Mouse (Mus musculus) hindbrain, postnatal 0 days (tissue): ENCODE measurements at regions not wholly inside any gene's neighbourhood (a gene's known extent, or its start where the extent isn't known, plus 50 kb on each side); places are given as distances from the start of the nearest gene placed in this dataset.
A peak's percentile ranks its signal among the peaks of the same experiment; 100 is the strongest.

Experiments
- ATAC-seq: fragments of 200-750 bp; cut with Nextera tagmentation; 2 replicates; pipeline ENCODE4 v1.8.0; 2017; ENCODE audit warnings: mild to moderate bottlenecking, moderate TSS enrichment, moderate library complexity
- DNase-seq: peaks from one replicate; pipeline ENCODE4 v3.0.0-alpha.2; 2015; ENCODE audit warnings: low spot score
- H3K27ac ChIP-seq: fragments of 300-500 bp; sonication (generic); 2 replicates; pipeline ENCODE4 v1.5.1; 2014; ENCODE audit warnings: mild to moderate bottlenecking
- H3K27me3 ChIP-seq: fragments of 300-500 bp; sonication (generic); 2 replicates; pipeline ENCODE4 v1.6.1; 2014; ENCODE audit warnings: low read length, mixed read lengths; ENCODE audit not compliant: insufficient read depth
- H3K36me3 ChIP-seq: fragments of 300-500 bp; sonication (generic); 2 replicates; pipeline ENCODE4 v1.6.1; 2014; ENCODE audit warnings: low read length, mixed read lengths; ENCODE audit not compliant: insufficient read depth
- H3K4me1 ChIP-seq: fragments of 300-500 bp; sonication (generic); 2 replicates; pipeline ENCODE4 v1.6.1; 2014; ENCODE audit warnings: antibody characterized with exemption, low read length, mixed read lengths; ENCODE audit not compliant: insufficient read depth
- H3K4me2 ChIP-seq: fragments of 300-500 bp; sonication (generic); 2 replicates; pipeline ENCODE4 v1.6.1; 2014; ENCODE audit warnings: low read depth, mild to moderate bottlenecking, low read length, moderate library complexity, mixed read lengths
- H3K4me3 ChIP-seq: fragments of 300-500 bp; sonication (generic); 2 replicates; pipeline ENCODE4 v1.5.1; 2014; ENCODE audit warnings: low read length
- H3K9ac ChIP-seq: fragments of 300-500 bp; sonication (generic); replicated peaks from 2 replicates; pipeline ENCODE4 v1.6.1; 2014; ENCODE audit warnings: mild to moderate bottlenecking, low read length, moderate library complexity, mixed read lengths
- H3K9me3 ChIP-seq: fragments of 300-500 bp; sonication (generic); 2 replicates; pipeline ENCODE4 v1.6.1; 2016; ENCODE audit warnings: low read length, mixed read lengths
- CTCF ChIP-seq: IDR thresholded peaks from 2 replicates; pipeline ENCODE4 v1.5.1; 2016; ENCODE audit warnings: antibody characterized with exemption, control low read depth, low read depth
- whole genome bisulfite sequencing: fragments of 180-500 bp; shearing (Covaris S2); extraction: QIAGEN DNeasy Blood & Tissue Kit; methylation state at CpG from one replicate; pipeline ENCODE4 v1.1.7; 2014; 5-methylcytosine and 5-hydroxymethylcytosine counted together

- Histone ChIP-seq H3K9me3 (no peaks in the 10 kb centered on the region), H3K4me1 (no peaks in the 10 kb centered on the region), H3K4me2 (no peak overlapping the region), H3K36me3 (no peaks in the 10 kb centered on the region), H3K27me3 (no peaks in the 10 kb centered on the region), H3K27ac (no peak overlapping the region), H3K4me3 (no peak overlapping the region), H3K9ac (no peak overlapping the region)
- ATAC-seq (no peak), DNase-seq (peak; percentile 35)
- 18% methylated on average over 6 of the region's 6 CpGs for WGBS
- TF ChIP-seq CTCF: no peak
Measured at GRCm38 (mm10) chr10:91628672-91629071, 447.6 kb upstream of the Tmpo start.

GRCm38 (mm10) chr10:91622281-91622680, 441.2 kb upstream of the Tmpo start:
- Histone ChIP-seq H3K4me2 (no peak overlapping the region), H3K4me3 (no peak overlapping the region), H3K9me3 (no peaks in the 10 kb centered on the region), H3K9ac (no peak overlapping the region), H3K27ac (no peak overlapping the region), H3K27me3 (no peaks in the 10 kb centered on the region), H3K36me3 (no peaks in the 10 kb centered on the region), H3K4me1 (no peaks in the 10 kb centered on the region)
- DNase-seq (no peak), ATAC-seq (no peak)
- TF ChIP-seq CTCF: no peak
- 69% methylated on average over 2 of the region's 2 CpGs for WGBS

GRCm38 (mm10) chr10:91613794-91614479, 432.8 kb upstream of the Tmpo start:
- Histone ChIP-seq H3K36me3 (no peaks in the 10 kb centered on the region), H3K9me3 (no peaks in the 10 kb centered on the region), H3K27ac (no peak overlapping the region), H3K4me3 (no peak overlapping the region), H3K9ac (no peak overlapping the region), H3K4me2 (no peak overlapping the region), H3K4me1 (peaks cover 13% of the 10 kb centered on the region; the same call in 1 of the 2 replicates), H3K27me3 (no peaks in the 10 kb centered on the region)
- peak; percentile 69 for DNase-seq
- TF ChIP-seq CTCF: no peak
- WGBS: 43% methylated on average over 8 of the region's 8 CpGs
- ATAC-seq: peak; percentile 56

GRCm38 (mm10) chr10:91612052-91612451, 430.9 kb upstream of the Tmpo start:
- no peak overlapping the region for H3K4me3 ChIP-seq
- no peaks in the 10 kb centered on the region for H3K36me3 ChIP-seq
- no peaks in the 10 kb centered on the region for H3K9me3 ChIP-seq
- no peak for TF ChIP-seq CTCF
- H3K4me2 ChIP-seq: no peak overlapping the region
- no peak for DNase-seq
- no peaks in the 10 kb centered on the region for H3K27me3 ChIP-seq
- ATAC-seq: no peak
- no peak overlapping the region for H3K9ac ChIP-seq
- peaks cover 13% of the 10 kb centered on the region; the same call in 1 of the 2 replicates for H3K4me1 ChIP-seq
- H3K27ac ChIP-seq: no peak overlapping the region
- WGBS: 88% methylated on average over 4 of the region's 4 CpGs

GRCm38 (mm10) chr10:91594891-91595290, 413.8 kb upstream of the Tmpo start:
- Histone ChIP-seq H3K4me1 (peaks cover 5% of the 10 kb centered on the region; the same call in 1 of the 2 replicates), H3K9ac (no peak overlapping the region), H3K27me3 (no peaks in the 10 kb centered on the region), H3K9me3 (no peaks in the 10 kb centered on the region), H3K27ac (no peak overlapping the region), H3K4me2 (no peak overlapping the region), H3K36me3 (no peaks in the 10 kb centered on the region), H3K4me3 (no peak overlapping the region)
- ATAC-seq (no peak), DNase-seq (no peak)
- no peak for TF ChIP-seq CTCF
- 91% methylated on average over 3 of the region's 3 CpGs for WGBS

GRCm38 (mm10) chr10:91593378-91593777, 412.3 kb upstream of the Tmpo start:
- Histone ChIP-seq H3K27ac (no peak overlapping the region), H3K4me1 (peaks cover 5% of the 10 kb centered on the region; the same call in 1 of the 2 replicates), H3K27me3 (no peaks in the 10 kb centered on the region), H3K4me2 (no peak overlapping the region), H3K9ac (no peak overlapping the region), H3K4me3 (no peak overlapping the region), H3K9me3 (no peaks in the 10 kb centered on the region), H3K36me3 (no peaks in the 10 kb centered on the region)
- WGBS: 83% methylated on average over 2 of the region's 2 CpGs
- TF ChIP-seq CTCF: no peak
- ATAC-seq: no peak
- DNase-seq: no peak

- H3K4me3 ChIP-seq: no peak overlapping the region
- H3K9me3 ChIP-seq: no peaks in the 10 kb centered on the region
- 32% methylated on average over 10 of the region's 10 CpGs for WGBS
- H3K36me3 ChIP-seq: no peaks in the 10 kb centered on the region
- no peak overlapping the region for H3K4me2 ChIP-seq
- no peak overlapping the region for H3K9ac ChIP-seq
- DNase-seq (peak; percentile 39), ATAC-seq (0 out of 2 replicates have a peak, but pooled peaks have one; percentile 45)
- H3K27me3 ChIP-seq: no peaks in the 10 kb centered on the region
- H3K4me1 ChIP-seq: peaks cover 5% of the 10 kb centered on the region; the same call in 1 of the 2 replicates
- no peak overlapping the region for H3K27ac ChIP-seq
- no peak for TF ChIP-seq CTCF
Measured at GRCm38 (mm10) chr10:91591845-91592244, 410.7 kb upstream of the Tmpo start.
